ENCODE assay signal across 12 mouse cellular contexts in genomic region chr11:85470508-85470907, GRCm38 (mm10).
"Had no signal": no experiment of that assay in that cellular context is flagged by ENCODE, and none has a peak within 500 bp of the region (broad histone marks: within the 10 kb centered on the region; RNA-seq: fewer than 3 reads in every experiment).

No protein-coding gene starts in this region.

- H3K4me2 ChIP-seq: limb, embryonic 13.5 days; midbrain, embryonic 12.5 days; neural tube, embryonic 12.5 days had no signal

- H3K4me3 ChIP-seq: limb, embryonic 13.5 days; megakaryocyte, embryonic 14.5 days; midbrain, embryonic 12.5 days; neural tube, embryonic 12.5 days had no signal

- H3K27me3 ChIP-seq: limb, embryonic 13.5 days; neural tube, embryonic 12.5 days had no signal

- H3K36me3 ChIP-seq: limb, embryonic 13.5 days; midbrain, embryonic 12.5 days; neural tube, embryonic 12.5 days had no signal

- H3K9me3 ChIP-seq: limb, embryonic 13.5 days; megakaryocyte, embryonic 14.5 days; midbrain, embryonic 12.5 days; neural tube, embryonic 12.5 days had no signal

- DNase-seq: kidney, postnatal 14 days; left cerebral cortex, postnatal 4 days; lung, adult 2 months; lung, postnatal 10 days; right cerebral cortex, postnatal 14 days; thymus, postnatal 36 days had no signal

- H3K9ac ChIP-seq: limb, embryonic 13.5 days; liver, embryonic 14.5 days; midbrain, embryonic 12.5 days; neural tube, embryonic 12.5 days had no signal

- H3K27ac ChIP-seq: limb, embryonic 13.5 days; liver, embryonic 14.5 days; macrophage; midbrain, embryonic 12.5 days; neural tube, embryonic 12.5 days had no signal
